Mouse (Mus musculus) layer of hippocampus, adult 6 months (tissue): Measurements from ENCODE around the gene Flcn. TPM values are rescaled to one million over a fixed set of nuclear protein-coding genes. Genes with fewer than 3 reads are reported as not detected.

Experiments
- long read RNA-seq, 2 experiments: library from polyadenylated mRNA; unstranded; transcript quantifications; one replicate each; pipeline ENCODE4 v2.0.0; 2019 to 2020
- polyA plus RNA-seq: library from polyadenylated mRNA; unstranded; fragments of <200 nt; fragmentation: Nextera tagmentation; gene quantifications from 2 replicates; pipeline ENCODE4 v1.2.3, GENCODE M21; 2021

Gene Flcn
- 25.8 and 26.5 TPM in 2 replicates for polyA plus RNA-seq
- long read RNA-seq, experiment 1, transcript Flcn-203 (13 exons, 3,437 nt): major isoform, 51 of 76 reads
- long read RNA-seq, experiment 1, partial matches to known transcripts: 13 of 76 reads
- long read RNA-seq, experiment 1, other reads (novel, unspliced or antisense): 11 of 76 reads
- long read RNA-seq, experiment 2, transcript Flcn-202 (13 exons, 2,768 nt): minor isoform, 6 of 434 reads
- long read RNA-seq, experiment 2, transcript Flcn-203 (13 exons, 3,437 nt): major isoform, 309 of 434 reads
- long read RNA-seq, experiment 2, partial matches to known transcripts: 12 of 434 reads
- long read RNA-seq, experiment 2, other reads (novel, unspliced or antisense): 107 of 434 reads

GRCm38 (mm10) chr11:59809670-59810474 is at the start of gene Flcn:
Flcn (minus strand) TSS chr11:59810016.

GRCm38 (mm10) chr11:59839459-59840126 is 29.8 kb upstream of the Flcn start, which contains the start of gene Cops3:
Cops3 (minus strand) TSS chr11:59839838.

GRCm38 (mm10) chr11:59839008-59839458 is 29.2 kb upstream of the Flcn start, which contains the start of gene Nt5m:
Nt5m (plus strand) TSS chr11:59839447.

GRCm38 (mm10) chr11:59787199-59787781 is 22.5 kb downstream of the Flcn start, which contains the start of gene Pld6:
Pld6 (minus strand) TSS chr11:59787645.

Other genes with a start within 250 kb of the Flcn start
- gene Olfr222, start 233.8 kb downstream of the Flcn start, polyA plus RNA-seq: not detected in 2 replicates
- gene Olfr223, start 216.7 kb downstream of the Flcn start, polyA plus RNA-seq: not detected in 2 replicates
- gene Mprip, start 148.7 kb downstream of the Flcn start, polyA plus RNA-seq: 37.9 and 41.4 TPM in 2 replicates
- 0.18 and 0.53 TPM in 2 replicates for gene Pld6, start 22.4 kb downstream of the Flcn start, polyA plus RNA-seq
- gene Nt5m, start 29.4 kb upstream of the Flcn start, polyA plus RNA-seq: 109 and 113 TPM in 2 replicates
- 110 and 113 TPM in 2 replicates for gene Cops3, start 29.8 kb upstream of the Flcn start, polyA plus RNA-seq
- gene Med9, start 138.2 kb upstream of the Flcn start, polyA plus RNA-seq: 54.1 and 54.5 TPM in 2 replicates
- gene Rasd1, start 154.9 kb upstream of the Flcn start, polyA plus RNA-seq: 53.9 and 56.0 TPM in 2 replicates
- gene Pemt, start 236.5 kb upstream of the Flcn start, polyA plus RNA-seq: 4.1 and 5.1 TPM in 2 replicates